Mouse (Mus musculus): ENCODE results near the gene Cdc6.
"Not testable (repeated sequence)": the region's sequence is repeated elsewhere in the genome, so short reads cannot be mapped to it uniquely, and the experiment has no call there.

Gene Cdc6

GRCm38 (mm10) chr11:98907063-98907436, 551 bp upstream of the Cdc6 start:
- DNase-seq (ENCODE audit: low read depth in 2 of 2, low spot score in 2 of 2): no peak

DNA sequence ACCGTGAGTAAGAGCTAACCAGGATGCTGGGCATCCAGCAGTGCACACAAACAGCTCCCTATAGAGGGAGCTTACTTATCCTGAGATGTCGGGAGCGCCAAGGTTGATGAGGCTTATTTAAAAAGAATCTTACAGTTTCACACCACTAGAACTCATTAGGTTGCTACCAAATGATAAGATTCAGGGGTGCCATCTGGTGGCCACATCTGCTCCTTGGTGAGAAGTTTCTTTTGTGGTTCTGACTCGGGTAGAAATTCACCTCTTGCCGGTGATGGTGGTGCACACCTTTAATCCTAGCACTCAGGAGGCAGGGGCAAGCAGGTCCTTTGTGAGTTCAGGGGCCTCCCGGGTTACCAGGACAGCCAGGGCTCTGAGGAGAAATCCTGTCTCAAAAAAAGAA, 2.1 kb downstream of the Cdc6 start:
- peak; percentile 74 to 85 for DNase-seq (ENCODE audit: low read depth in 2 of 2, low spot score in 2 of 2)

- no peak for DNase-seq (ENCODE audit: low read depth in 2 of 2, low spot score in 2 of 2)
Measured at GRCm38 (mm10) chr11:98910415-98910814, 2.8 kb downstream of the Cdc6 start.

GRCm38 (mm10) chr11:98911498-98911897, 3.9 kb downstream of the Cdc6 start:
- no peak for DNase-seq (ENCODE audit: low read depth in 2 of 2, low spot score in 2 of 2)

GRCm38 (mm10) chr11:98914196-98914595, 6.6 kb downstream of the Cdc6 start:
- no peak for DNase-seq (ENCODE audit: low read depth in 2 of 2, low spot score in 2 of 2)

- peak in 1 of 2 experiments; percentile 62 for DNase-seq (ENCODE audit: low read depth in 2 of 2, low spot score in 2 of 2)
Measured at GRCm38 (mm10) chr11:98916376-98916775, 8.8 kb downstream of the Cdc6 start.

DNA sequence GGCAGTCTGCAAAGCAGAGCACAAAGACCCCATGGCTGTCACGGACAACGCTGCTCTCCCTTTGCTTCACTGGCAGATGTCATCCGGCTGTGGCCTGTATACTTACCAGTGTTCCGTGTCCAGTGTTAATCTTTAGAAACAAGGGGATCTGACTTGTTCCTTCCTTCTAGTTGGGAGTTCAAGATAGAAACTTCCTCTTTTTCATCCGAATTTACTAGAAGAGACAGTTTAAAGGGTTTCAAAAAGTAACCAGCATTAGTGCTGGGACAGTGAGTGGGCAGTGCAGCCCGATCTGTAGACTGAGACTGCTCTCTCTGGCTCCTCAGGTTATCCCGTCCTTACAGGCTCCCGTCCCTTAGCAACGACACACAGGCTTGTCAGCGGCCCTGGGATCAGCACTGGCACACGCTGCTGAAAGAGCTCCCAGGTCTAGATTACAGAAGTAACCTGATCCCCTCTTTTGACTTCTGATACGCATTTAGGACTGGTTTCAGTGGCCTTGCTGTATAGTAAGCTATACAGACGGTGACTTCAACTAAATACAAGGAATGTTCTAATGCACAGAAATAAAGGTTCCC, 9.9 kb downstream of the Cdc6 start:
- DNase-seq (ENCODE audit: low read depth in 2 of 2, low spot score in 2 of 2): no peak

DNA sequence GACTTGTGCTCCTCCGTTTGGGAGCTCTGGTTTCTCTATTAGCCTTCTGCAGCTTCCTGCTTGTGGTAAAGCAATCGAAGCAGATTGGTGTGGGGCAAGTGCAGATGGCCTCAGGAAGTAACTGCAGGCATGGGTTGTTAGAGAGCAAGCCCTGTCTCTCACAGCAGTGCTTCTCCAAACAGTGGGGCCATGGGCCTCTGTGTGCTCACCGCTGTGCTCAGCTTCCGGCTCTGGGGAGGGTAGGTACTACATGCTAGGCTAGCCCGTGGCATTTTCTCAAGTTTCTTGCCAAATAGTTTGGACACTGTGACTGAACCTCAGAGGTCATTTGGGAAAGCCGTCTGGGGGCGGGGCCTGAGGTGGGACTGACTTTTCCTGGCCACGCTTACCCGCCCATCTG, 10.6 kb downstream of the Cdc6 start:
- no peak for DNase-seq (ENCODE audit: low read depth in 2 of 2, low spot score in 2 of 2)

- no peak for DNase-seq (ENCODE audit: low read depth in 2 of 2, low spot score in 2 of 2)
Measured at GRCm38 (mm10) chr11:98919009-98919408, 11.4 kb downstream of the Cdc6 start.

DNA sequence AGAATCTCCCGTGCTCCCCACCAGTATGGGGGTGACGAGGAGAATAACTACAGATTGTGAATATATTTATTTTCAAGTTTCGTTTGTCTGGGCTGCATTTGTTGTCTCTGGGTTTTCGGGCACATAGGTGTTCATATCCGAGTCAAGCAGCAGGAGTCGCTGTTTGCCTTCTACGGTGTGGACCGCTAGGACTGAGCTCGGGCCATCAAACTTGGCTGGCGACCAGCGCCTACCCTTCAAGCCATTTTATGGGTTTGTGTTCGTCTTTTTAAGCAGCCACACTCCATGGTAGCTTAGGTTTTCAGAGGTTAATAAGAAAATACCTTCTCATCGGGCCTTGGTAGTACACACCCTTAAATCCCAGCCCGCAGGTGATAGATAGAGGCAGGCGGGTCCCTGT, 14.2 kb downstream of the Cdc6 start:
- not testable (repeated sequence) for DNase-seq (ENCODE audit: low read depth in 2 of 2, low spot score in 2 of 2)

DNA sequence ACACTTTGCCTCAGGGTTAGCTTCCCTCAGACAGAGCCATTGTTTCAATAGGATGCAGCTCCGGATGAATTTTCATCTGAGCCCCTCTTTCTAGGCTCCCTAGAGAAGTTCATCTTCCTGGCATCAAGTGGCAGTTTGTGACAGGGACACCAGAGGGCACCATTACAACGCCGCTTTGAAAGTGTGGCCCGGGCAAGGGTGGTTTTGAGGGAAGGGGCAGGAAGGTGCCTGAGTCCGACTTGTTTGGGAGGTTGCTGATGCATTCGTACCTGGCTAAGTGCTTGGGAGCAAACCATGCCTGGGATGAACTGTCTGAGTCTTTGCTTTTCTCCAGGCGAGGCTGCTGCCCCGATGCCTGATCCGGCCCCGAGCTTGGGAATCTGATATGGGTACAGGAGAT, 14.7 kb downstream of the Cdc6 start:
- peak; percentile 47 to 67 for DNase-seq (ENCODE audit: low read depth in 2 of 2, low spot score in 2 of 2)

GRCm38 (mm10) chr11:98922851-98923711, 15.5 kb downstream of the Cdc6 start:
- DNase-seq (ENCODE audit: low read depth in 2 of 2, low spot score in 2 of 2): not testable (repeated sequence)

DNA sequence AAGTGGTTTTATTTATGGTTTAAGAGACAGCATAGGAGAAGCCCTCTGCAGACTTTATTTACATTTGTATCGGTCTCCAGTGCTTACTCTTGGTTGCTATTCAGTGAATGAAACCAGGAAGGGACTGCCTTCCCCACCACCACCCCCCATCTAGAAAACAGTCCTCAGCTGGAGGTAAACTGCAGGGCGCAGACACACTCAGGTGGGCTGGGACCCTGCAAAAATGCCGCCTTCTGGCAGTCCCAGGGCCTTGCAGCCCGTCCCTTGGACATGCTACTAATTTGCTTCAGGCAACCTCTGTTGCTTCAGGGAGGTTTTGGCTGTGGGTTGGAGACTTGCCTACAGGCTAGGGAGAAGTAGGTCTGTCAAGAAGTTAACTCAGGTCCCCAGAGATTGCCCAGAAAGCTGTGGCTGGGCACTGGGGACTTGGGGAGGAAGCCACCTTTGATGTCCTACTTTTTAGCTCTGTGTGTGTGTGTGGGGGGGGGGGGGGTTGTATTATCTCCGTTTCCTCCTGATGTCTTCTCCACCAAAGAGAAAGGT, 17.1 kb downstream of the Cdc6 start:
- DNase-seq (ENCODE audit: low read depth in 2 of 2, low spot score in 2 of 2): no peak

GRCm38 (mm10) chr11:98925265-98925721, 17.7 kb downstream of the Cdc6 start:
- DNase-seq (ENCODE audit: low read depth in 2 of 2, low spot score in 2 of 2): no peak

DNA sequence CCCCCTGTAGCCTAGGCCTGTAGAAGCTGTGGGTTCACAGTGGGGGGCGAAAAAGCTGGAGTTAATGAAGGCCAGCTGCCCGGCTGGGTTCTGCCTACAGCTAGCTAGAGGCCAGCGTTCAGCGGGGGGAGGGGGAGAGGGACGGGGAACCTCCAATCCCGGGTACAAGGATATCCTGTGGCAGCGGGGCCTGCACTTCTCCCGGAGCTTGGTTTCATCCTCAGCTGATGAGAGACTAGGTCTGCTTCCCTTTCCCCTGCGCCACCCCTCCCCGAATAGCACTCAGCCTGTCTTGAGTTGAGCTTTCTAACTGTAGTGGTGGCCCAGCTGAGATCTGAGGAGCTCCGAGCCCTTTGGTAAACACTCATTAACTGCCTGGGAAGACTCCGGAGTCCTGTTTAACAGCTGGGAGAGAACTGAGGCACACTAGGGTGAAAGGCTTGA, 18.3 kb downstream of the Cdc6 start:
- DNase-seq (ENCODE audit: low read depth in 2 of 2, low spot score in 2 of 2): no peak

GRCm38 (mm10) chr11:98926553-98926952, 19.0 kb downstream of the Cdc6 start:
- no peak for DNase-seq (ENCODE audit: low read depth in 2 of 2, low spot score in 2 of 2)

DNA sequence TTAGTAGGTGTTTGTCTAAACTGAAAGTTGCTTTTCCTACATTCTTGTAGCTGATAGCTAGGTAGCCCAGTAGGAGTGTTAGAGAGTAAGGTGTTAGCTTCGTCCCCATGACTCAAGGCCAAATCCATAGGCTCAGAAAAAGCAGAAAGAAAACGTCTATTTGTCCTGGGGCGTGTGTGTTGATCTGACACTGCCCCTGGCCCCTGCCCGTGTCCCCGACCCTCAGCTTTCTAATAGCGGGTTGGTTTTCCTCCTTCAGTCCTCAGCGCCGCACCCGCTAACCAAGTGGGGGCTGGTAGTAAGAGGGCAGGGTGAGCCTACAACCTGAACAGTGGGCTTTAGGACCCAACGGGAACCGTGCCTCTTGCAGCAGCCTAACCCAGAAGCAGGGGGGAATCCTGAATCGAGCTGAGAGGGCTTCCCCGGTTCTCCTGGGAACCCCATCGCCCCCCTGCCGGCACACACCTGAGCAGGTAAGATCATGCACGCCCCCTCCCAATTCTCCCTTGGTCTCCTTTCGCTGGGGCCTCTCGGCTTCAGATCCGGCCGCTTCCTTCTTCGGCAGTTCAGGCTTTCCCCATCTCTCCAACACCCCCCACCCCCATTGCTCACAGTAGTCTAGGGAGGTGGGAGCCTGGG, 20.0 kb downstream of the Cdc6 start, which contains the start of gene Rara:
Rara (plus strand) TSS at position 381 of the 639 bp plus-strand sequence.
- DNase-seq (ENCODE audit: low read depth in 2 of 2, low spot score in 2 of 2): no peak

- no peak for DNase-seq (ENCODE audit: low read depth in 2 of 2, low spot score in 2 of 2)
Measured at GRCm38 (mm10) chr11:98928186-98928893, 20.7 kb downstream of the Cdc6 start.

GRCm38 (mm10) chr11:98929503-98929902, 21.9 kb downstream of the Cdc6 start:
- no peak for DNase-seq (ENCODE audit: low read depth in 2 of 2, low spot score in 2 of 2)

GRCm38 (mm10) chr11:98930127-98930601, 22.6 kb downstream of the Cdc6 start:
- no peak for DNase-seq (ENCODE audit: low read depth in 2 of 2, low spot score in 2 of 2)

Measured in CD8-positive naive resting alpha-beta T cell, adult 2 months (primary cell).